Mouse (Mus musculus) embryo, embryonic 11.5 days (tissue): ENCODE measurements around the gene Ipcef1.

Experiments
- DNase-seq: peaks from one replicate; pipeline ENCODE4 v3.0.0-alpha.2; 2012; ENCODE audit warnings: low read depth, low spot score

Ipcef1 gene

DNA sequence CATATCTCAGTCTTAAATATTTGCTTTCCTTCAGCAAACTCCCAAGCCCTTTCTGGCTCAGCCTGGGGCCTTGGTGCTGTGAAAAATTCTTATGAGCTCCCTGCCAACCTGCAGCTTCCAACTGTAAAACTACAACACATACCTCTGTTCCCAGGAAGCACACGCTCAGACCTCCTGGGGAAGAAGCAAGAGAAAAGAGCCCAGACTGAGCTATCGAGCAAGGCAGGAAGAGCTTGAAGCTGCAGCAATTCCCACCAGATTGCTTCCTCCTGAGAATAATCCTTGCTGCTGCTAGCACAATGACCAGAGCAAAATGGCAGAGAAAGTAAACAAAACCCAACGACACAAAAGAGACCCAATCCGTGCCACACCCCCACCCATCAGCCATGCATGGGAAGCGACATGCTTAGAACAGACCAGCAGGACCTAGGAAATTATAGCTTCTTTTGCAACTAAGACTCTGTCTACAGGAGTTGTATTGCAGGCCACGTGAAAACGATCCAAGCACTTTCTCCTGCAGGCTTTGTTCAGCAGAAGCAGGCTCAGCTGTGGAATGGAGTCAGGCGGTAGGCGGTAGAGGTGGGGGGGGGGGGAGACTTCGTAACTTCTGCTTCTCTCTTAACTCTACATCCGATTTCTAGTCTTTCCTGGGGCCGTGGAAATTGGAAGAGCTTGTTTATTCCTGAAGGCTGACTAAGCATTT is at the start of gene Ipcef1:
Ipcef1 (minus strand) TSS at position 164 of the 703 bp plus-strand sequence.
- DNase-seq: no peak

DNA sequence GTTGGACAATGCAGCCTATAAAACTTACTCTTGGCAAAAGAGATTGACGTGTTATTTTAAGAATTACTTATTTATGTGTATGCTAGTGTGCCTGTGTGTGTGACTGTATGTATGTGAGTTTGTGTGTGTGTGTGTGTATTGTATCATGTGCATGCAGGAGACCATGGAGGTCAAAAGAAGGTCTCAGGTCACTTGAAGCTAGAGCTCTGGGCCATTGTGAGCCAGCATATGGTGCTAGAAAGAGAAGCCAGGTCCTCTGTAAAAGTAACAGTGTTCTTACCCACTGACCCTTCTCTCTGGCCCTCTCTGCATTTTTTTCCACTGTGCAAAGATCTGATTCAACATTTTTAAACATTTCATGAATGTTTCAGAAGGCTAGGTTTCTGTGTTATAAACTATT is 25.7 kb upstream of the Ipcef1 start:
- DNase-seq: no peak

DNA sequence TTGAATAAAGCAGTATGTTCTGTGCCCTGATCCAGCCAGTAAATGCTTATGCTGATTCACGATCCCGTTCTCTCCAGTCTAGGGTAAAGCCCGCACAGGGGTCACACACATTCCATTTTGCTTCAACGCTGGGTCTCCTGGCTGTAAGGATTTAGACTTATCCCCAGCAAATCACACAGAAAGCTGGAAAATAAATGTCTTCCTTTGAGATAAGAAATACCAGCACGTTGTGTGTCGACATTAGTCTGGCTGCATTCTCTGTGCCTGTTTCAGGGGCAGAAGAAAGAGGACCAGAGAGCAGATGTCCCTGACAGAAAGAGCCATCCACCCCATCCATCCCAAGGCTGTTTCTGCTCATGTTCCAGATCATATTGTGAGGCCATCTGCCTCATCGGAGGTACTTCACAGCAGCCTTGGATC is 25.1 kb upstream of the Ipcef1 start:
- no peak for DNase-seq

DNA sequence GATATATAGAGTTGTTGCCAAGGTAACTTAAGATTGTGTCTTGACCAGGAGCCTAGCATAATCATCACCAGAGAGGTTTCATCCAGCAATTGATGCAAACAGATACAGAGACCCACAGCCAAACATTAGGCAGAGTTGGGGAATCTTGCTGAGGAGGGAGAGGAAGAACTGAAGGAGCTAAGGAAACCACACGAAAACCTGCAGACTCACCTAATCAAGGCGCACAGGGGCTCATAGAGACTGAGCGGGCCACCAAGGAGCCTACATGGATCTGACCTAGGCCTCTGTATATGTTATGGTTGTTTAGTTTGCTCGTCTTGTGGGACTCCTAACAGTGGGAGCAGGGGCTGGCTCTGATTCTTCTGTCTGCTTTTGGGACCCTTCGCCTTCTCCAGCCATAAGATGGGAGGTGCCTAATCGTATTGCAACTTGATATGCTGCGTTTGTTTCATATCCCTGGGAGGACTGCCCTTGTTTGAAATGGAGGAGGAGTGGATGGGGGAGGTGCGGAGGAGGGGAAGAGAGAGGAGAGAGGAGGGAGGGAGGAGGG is 24.5 kb upstream of the Ipcef1 start:
- DNase-seq: no peak

DNA sequence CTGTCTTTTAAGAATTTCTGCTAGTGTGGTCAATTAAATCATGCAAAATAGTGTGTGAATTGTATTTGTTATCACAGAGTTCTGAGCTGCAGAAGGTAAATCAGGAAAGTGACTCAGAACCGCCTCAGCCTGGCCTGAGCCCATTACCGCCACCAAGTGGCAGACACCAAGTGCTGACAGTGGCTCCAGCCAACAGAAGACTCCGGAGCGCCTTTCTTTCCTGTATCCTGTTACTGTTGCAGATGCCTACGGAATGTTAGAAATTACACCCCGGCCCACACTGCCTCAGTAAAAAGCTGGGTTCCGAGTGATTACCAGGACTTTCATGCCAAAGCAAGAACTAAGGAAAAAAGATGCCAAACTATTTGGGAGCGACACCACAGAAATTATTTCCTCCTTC is 23.9 kb upstream of the Ipcef1 start:
- peak; percentile 62 for DNase-seq

DNA sequence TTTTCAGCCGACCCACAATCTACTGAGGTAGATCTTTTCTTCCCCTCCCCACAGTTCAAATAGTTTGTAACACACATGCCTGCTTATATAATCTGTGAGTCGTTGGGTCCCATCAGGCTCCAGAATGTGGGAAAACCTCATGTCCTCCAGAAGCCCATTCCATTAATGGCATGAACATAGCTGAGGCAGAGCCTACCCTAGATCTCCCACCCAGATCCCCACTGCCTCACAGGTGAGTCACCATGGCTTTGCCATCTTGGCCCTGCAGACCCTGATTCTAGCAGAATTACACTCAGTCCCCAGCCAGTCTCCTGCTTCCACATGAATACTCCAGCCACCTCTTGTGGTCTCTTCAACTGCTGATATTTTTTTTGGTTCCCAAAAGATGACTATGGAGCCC is 23.4 kb upstream of the Ipcef1 start:
- DNase-seq: no peak

DNA sequence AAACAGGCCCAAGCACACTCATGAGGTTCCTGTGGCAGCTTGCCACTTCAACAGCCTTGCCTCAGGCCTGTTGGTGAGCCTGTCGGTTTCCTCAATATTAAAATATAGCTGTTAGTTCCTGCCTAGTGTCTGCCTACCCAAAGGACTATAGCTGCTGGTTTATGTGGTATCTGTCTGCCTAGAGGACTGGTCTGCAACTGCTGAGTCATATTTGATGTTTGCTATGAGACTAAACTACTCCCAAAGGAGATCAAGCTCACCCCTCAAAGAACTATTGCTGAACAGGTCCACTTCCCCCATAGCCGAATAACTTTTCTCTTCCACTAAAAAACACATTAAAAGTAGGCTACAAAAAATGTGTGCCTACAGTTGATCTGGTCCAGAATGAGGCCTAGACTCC is 22.0 kb upstream of the Ipcef1 start:
- no peak for DNase-seq

DNA sequence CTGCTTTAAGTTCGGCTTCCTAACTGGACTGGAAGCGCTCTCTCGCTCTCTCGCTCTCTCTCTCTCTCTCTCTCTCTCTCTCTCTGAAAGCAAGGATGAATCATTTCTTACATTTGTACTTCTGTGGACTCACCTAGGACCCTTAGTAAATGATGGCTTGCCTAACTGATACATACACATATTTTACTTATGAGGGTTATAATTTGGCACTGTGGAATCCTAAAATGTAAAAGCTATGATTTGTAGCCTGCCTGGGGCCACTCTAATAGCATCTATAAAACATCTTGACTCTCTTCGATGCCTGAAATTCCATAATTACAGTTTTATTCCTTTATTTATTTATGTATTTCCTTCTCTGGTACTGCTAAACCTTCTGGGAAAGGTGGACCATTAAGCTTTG is 18.6 kb upstream of the Ipcef1 start:
- DNase-seq: no peak

DNA sequence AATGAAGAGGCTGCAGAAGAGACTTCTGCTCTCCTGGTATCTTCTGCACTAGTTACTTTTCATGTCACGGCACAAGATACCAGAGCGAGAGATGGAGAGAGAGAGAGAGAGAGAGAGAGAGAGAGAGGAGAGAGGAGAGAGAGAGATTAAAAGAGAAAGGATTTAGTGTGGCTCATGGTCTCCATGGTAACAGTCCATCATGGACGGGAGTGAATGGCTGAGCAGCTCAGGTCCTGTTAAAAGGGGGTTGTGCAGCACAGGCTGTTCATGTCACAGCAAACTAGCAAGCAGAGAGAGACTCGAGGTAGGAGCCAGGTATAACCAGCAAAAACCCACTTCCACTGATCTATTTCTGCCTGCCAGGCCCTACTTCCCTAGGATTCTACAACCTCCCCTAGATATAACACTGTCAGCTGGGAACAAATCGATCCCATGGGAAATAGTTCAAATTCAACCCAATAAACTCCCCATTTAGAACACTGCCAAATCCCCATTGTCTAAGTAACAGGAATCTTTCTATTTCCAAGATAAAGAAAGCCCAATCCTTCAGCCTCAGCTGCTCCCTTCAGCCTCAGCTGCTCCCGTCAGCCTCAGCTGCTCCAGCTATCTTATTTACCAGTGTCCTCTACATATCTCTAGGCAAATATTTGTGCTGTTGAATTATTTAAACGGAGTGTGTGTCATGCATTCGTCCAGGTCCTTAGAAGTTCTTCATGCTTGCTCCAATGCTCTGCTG is 18.0 kb upstream of the Ipcef1 start:
- DNase-seq: no peak

DNA sequence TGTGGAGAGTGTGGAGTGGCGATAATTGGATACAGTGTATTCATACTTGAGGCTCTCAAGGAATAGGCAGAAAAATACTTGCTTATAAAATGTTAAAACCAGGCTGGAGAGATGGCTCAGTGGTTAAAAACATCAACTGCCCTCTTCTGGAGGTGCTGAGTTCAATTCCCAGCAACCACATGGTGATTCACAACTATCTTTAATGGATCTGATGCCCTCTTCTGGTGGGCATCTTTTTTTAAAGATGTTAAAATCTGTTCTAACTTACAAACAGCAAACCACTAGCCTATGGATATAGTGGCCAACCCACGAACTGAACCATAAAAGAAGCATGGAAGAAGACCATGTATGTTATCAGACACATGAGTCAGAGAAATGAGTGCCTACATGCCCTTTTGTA is 16.8 kb upstream of the Ipcef1 start:
- no peak for DNase-seq

DNA sequence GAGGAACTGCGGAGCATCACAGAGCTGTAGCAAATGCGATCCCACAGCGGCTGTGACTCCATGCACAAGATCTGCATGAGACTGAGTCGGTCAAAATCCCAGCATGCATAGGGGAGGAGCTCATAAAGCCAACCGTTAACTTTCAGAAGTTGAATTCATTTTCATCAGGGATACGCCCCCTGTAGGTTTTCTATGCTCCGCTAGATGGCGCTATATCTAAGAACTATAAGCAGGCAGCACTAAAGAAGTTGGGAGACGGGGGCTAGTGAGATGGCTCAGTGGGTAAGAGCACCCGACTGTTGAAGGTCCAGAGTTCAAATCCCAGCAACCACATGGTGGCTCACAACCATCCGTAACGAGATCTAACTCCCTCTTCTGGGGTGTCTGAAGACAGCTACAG is 16.3 kb upstream of the Ipcef1 start:
- no peak for DNase-seq

DNA sequence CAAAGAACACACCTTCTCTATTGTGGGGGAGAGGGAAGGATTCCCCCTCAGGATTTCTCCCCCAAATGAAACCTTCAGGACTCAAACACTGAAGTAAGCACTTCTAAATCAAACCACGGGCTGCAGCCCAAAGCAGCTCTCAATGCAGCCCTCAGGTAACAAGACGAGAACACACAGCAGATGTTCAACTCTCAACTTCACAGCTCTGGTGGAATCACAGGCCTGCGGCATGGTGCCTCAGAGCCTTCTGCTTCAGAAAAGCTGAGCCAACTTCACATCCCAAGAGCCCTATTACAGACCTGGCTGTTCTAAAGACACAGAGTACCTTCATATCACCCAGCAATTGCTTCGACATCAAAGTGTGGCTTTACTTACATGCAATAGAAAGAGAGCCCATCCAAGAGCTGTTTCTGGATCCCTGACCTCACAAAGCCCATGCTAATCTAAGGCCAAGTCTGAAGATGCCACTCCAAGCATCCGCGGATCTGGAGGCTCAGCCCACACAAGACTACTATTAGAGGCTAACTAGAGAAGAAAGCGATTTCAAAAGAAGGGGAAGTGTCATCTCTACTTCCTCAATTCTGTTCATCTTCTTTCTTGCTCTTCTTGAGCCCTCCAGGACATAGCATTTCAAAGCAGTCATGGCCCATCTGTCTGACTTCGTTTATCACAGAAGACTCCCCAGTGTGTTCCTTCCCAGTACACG is 11.6 kb upstream of the Ipcef1 start:
- no peak for DNase-seq

DNA sequence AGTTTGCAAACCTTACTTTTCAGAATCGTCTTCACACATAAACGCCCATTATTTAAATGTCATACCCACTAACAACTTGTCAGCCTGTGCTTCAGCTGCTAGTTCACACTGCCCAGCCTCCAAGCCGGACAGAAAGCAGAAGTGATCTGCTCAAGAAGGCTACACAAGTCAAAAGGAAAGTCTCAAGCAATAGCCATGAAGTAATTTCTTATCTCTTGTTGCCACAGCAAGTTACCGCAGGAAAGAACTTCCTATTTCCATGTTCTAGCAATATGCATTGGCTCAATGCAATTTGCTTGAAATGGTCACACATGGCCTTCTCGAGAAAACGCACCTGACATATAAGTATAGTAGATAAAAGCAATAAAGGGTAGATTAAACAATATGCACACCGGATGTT is 10.7 kb upstream of the Ipcef1 start:
- DNase-seq: no peak

DNA sequence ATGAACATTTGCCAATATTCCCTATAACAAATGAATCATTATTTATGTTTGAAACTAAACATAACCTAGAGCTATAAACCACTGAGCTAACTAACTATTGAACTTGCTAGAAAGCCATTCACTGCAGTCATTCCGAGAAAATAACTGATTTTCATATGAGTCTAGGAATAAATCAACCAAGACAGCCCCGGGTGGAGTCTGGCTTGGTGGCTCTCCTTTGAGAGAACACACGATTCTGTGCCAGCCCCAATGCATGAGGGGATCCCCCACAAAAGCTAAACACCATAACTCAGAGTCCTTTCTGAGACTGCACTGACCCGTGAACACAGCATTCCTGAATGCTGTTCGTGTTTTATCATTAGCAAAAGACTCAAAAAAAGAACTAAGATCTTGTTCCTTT is 8.0 kb upstream of the Ipcef1 start:
- DNase-seq: no peak

DNA sequence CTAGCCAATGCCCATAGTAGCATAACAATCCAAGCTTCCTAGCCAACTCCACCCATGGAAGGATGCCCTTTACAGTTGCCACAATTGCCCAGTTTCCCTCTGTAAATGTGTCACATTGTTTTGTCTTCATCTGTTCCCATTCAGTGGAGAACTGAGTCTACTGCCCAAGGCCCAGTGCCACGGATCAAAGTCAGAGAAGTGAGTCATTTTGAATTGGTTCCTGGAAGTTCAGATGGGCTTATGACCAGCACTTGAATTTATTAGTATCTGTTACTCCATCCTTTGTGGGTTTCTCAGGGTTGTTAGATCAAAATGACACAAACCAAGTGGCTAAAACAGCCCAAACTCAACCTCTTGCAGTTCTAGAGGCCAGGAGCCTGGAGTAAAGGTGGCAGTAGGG is 5.3 kb upstream of the Ipcef1 start:
- no peak for DNase-seq

DNA sequence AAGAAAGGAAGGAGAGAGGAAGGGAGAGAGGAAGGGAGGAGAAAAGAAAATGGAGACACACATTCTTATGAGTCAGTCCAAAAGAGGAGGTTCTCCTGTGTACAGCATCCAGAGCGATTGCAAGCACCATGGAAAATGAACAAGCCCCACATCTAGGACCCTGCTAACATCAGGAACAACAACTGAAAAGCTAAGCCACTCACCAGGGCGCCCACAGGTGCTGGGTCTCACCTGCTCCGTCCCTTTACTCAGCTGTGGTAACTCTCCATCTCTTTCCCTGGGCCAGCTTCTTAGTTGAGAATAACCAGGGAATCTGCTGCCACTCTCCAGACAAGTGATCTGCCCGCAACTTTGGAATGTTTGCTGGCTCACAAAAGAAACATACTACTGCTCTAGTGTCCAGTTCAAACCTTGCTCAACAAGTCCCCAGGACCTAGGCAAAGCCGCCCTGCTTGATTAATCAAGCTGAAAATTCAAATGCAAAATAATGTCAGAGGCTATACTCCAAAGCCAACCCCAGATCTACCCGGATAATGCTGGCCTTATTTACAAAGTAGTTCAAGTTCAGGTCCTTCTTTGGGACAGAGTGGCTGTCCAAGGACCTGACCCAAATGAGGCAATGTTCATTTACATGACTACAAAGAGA is 2.4 kb upstream of the Ipcef1 start:
- DNase-seq: no peak

DNA sequence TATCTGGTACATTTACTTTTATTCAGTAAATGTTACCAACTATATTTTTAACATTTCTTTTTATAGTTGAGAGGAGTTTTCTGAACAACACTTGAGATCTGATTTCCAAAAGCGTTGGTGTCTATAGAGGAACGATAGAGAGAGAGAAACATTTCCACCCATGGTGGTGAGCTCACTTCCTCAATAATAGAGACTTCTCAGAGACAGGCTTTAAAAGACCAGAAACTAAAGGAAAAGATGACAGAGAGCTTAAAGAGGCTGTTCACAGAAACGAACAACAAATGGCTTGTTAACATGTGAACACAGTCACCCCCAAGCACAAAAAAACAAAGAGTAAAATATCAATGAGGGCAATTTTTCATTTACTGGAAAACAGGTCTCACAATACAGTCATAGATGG is 2.4 kb downstream of the Ipcef1 start:
- no peak for DNase-seq

DNA sequence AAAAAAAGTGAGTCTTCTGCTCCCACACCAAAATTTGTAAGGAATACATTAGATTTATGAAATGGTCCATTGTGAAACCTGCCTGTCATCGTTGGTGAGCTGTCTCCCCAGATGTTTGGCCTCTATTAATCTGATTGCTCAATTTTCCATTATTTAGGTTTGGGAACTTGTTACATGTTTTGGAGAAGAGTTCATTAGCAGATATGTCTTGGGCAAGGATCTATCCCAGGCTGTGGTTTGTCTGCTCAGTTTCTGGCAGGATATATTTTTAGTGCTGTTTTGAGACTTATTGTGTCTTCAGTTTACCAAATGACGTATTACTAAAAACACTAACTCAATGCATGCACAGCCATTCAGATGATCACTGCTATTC is 4.4 kb downstream of the Ipcef1 start:
- no peak for DNase-seq

DNA sequence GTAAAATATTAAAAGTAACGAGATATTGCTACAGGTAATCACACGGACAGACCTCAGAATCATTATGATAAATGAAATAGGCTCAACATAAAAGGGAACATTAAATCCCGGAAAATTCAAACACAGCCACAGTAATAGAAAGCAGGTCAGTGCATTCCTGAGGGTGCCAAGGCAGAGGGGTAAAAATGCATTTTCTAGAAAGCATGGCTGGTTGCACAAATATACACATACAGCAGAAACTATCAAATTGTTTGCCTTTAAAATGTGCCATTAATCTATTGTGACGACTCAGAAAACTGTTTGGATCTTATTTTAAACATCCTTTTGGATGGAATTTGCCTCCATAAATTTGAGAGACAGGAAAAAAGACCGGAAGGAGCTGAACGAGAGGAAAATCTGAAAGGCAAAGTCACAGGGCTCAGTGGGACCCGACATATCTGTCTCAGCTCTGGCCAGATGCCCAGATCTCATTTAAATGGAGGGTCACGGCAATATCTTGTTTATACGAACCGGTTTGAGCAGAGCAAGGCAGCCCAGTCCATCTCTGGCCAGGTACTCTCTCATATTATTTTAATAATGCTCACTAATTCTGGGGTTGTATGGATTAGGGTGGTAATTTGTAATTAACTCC is 4.9 kb downstream of the Ipcef1 start:
- DNase-seq: no peak

DNA sequence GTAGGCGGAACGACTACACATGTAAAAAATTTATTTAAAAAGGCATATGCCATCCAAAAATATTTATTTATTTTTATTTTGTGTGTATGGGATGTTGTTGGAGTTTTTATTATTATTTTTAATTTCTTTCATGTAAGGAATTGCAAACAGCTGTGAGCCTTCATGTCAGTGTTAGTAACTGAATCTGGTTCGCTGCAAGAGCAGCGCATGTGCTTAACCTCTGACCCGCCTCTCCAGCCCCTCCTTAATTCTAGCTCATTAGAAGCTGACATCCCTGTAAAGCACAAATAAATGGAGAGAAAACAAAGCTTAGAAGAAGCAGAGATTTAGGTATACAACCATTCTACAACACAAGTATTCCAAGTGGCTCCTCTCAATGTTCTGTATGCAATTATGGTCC is 8.4 kb downstream of the Ipcef1 start:
- DNase-seq: no peak

DNA sequence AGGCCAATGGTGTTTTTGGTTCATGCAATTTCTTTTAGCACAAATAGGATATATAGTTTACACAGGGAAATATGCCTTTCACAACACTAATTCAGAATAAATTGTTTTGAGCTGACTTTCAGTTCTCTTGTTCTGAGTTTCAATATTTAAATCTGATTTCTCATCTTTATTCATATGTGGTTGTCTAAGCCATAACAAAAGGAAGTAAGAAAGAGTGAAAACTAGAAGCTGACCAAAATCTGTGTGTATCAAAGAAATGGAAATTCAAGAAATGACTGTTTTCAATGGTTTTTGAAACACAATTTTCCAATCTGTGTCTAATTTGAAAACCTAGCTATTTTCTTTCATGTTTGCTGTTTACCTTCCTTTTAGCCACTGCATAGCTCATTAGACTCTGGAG is 11.2 kb downstream of the Ipcef1 start:
- DNase-seq: no peak

DNA sequence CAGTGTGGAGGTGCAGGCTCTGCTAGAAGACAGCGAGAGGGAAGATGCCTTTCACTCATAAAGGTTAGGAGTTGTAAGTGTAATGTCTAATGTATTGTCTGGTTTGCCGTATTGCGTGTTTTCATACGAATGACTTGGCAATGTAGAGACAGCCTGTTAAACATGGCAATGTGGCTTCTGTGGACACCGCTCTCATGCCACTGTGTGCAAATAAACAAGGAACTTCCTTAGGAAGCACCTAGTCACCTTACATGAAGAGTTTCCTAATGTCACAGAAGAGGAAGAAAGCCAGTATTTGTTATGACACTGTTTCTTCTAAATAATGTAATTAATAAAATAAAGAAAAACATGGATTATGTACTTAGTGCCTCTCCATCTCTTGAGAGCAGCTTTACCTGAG is 15.1 kb downstream of the Ipcef1 start:
- no peak for DNase-seq
